Mouse (Mus musculus): Measurements from ENCODE around the gene Zdhhc1. TPM values are rescaled to one million over a fixed set of nuclear protein-coding genes. Genes with fewer than 3 reads are reported as not detected.

The Zdhhc1 gene
- total RNA-seq, 1 experiment from 2014 or later, result 16.0 TPM

DNA sequence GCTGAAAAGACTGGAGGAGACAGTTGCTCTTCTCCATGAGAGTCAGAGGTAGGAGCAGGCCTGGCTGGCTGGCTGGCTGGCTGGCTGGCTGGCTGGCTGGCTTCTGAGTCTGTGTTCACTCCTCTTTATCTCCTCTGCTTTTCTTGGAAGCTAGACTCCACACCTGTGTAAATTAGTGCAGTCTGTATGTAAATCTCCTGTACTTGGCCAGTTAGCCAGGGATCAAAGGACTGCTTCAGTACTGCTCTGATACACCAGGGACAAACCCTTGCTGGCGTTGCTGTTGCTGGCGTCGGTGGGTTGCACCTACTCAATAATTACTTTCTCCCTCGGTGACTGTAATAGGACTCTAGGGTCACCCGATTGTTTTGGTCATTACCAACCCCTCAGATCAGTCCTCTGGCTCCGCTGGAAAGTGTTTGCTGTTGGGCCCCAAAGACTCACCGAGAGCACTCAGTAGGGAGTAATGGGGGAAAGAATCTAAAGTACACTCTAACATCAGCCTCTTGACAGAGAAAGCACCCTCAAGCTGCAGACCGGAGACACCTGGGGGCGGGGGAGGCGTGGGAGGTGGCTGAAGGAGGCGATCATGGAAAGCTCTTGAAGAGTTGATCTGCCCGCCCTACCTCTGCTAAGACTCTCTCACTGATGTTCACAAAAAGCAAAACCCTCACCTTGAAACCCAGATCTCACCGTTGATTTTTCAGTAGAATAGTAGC lies 35.5 kb downstream of the Zdhhc1 start:
- no peak for DNase-seq

DNA sequence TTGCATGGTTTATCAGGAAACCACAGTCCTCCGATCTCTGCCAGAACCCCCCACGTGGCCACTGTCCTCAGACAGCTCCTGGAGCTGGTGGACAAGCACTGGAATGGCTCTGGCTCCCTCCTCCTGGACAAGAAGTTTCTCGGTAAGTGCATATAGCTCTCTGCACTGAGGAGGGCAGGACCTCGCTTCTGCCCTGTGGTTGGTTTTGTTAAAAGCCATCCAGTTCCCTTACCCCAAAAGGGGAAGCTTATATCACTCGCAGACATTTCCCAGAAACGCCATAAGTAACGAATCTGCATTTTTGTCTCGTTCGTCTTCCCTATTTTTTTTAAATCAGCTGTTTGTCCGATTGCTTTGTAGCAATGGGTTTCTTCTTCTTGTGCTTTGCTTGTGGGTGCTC lies 41.5 kb downstream of the Zdhhc1 start:
- no peak for DNase-seq

DNA sequence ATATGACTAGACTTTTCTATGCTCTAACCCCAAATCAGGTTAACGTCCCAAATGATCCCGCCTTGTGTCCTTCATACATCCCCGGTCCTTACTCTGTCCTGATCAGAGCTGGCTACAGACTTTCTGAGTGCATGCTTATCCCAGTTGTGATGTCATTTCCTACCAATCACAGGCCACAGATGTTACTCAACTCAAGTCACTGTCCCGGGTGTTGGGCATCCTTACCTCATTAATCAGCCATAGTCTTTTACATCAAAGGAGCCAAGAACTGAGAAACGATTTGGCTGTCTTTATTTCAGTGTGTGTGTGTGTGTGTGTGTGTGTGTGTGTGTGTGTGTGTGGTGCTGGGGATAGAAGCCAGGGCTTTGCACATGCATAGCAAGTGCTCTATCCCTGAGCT lies 42.6 kb downstream of the Zdhhc1 start:
- peak; percentile 42 for DNase-seq

DNA sequence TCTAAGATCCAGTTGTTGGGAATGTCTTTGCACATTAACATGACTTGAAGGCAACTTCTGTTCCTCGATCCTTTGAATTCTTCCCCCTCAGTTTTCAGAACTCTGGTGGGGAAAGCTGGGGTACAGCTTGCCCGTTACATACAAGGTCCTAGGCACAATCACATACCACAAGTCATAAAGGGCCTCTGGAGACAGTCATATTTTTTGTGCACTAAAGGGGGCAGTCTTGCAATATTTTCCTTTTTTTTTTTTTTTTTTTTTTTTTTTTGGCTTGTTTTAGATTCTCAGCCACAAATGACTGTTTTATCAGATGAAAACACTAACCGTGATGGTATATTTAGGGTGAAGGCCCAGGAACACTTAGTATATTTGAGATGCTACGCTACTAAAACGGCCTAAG lies 43.4 kb downstream of the Zdhhc1 start:
- no peak for DNase-seq

DNA sequence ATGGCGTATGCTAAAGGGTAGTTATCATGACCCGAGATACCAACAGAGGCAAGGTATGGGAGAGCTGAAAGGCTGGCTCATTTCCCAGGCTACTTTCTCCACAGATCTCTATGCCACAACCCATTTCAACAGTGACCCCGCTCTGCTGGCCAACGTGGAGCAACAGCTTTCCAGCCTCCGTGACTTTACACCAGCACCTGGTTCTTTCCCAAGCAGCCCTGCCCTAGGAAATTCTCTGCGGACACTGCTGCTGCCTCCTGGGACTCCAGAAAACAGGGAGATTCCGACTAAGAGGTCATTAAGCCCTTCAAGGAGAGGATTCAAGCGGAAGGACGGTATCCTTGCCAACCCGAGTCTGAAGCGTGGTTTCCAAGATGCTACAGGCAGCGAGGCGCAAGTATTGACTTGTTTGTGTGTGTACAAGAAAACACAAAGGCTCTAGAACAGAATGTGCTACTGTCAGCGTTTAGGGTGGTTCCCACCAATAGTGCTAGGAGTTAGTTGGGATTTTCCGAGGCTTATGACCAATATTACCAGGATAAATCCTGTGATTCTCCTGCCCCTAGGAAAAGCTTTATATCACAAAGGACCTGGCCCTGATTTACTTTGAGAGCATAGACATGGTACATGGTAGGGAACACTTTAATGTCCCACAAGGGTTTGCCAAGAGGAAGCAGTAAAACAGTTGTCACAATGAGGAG lies 44.6 kb downstream of the Zdhhc1 start:
- DNase-seq, result peak; percentile 51

DNA sequence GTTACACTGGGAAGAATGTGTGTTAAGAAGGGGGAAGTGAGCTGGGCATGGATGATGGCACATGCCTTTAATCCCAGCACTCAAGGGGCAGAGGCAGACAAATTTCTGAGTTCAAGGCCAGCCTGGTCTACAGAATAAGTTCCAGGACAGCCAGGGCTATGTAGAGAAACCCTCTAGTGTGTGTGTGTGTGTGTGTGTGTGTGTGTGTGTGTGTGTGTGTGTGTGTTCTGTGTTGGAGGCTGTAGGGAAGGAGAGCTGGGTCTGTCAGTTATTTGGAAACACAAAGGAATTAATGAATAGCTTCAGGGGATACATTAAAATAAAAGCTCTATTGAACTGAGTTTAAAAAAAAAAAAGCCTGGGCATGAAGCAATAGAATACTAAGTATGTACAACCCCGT lies 45.7 kb downstream of the Zdhhc1 start:
- no peak for DNase-seq

DNA sequence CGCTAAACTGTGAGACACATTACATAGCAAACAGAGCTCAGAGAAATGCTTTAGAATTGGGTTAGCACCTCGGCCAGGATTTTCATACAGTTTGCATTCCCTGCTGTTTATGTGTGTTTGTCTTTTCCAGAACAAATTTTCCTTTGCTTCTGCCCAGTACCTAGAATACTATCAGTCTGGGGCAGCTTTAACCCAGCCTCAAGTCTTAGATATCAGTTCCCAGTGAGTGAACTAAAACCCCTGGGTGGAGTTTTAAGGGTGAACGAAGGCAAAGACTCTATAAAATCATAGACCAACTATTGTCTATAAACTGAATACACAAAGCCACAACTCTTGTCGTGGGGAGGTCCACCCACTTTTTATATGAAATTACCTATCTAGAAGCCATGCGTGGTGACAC lies 48.1 kb downstream of the Zdhhc1 start:
- no peak for DNase-seq

DNA sequence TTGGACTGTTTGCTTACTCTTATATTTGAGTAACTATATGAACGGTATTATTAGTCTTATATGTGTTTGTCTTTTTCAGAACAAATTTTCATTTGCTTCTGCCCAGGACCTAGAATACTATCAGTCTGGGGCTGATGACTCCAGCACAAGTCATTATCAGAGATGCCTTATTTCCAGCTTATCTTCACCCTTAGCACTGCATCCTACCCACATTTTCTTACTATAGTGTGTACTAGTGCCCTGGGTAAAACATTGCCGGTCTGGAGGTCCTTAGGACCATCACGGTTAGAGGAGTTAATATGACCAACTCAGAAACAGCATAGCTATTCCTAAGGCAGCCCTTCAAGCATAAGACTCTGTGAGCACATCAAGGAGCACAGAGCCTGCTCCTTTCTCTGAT lies 48.5 kb downstream of the Zdhhc1 start:
- no peak for DNase-seq

DNA sequence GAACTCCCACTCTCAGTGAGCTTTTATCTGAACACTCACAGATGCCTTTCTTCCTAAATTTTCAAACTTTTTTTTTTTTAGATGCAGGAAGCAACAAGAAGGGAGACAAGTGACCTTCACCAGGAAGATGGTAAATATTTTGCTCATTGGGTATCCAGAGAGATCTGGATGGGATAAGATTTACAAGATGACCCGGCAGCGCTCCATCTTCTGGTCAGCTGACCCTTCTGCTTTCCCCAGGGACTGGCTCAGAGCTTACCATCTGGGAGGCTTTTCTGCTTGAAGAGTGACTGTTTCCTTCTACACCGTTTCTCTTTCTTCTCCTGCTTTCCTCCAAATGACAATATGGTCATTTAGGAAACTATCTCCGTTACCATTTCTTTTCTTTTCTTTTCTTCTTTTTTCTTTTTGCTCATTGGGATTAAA lies 50.6 kb downstream of the Zdhhc1 start:
- no peak for DNase-seq

DNA sequence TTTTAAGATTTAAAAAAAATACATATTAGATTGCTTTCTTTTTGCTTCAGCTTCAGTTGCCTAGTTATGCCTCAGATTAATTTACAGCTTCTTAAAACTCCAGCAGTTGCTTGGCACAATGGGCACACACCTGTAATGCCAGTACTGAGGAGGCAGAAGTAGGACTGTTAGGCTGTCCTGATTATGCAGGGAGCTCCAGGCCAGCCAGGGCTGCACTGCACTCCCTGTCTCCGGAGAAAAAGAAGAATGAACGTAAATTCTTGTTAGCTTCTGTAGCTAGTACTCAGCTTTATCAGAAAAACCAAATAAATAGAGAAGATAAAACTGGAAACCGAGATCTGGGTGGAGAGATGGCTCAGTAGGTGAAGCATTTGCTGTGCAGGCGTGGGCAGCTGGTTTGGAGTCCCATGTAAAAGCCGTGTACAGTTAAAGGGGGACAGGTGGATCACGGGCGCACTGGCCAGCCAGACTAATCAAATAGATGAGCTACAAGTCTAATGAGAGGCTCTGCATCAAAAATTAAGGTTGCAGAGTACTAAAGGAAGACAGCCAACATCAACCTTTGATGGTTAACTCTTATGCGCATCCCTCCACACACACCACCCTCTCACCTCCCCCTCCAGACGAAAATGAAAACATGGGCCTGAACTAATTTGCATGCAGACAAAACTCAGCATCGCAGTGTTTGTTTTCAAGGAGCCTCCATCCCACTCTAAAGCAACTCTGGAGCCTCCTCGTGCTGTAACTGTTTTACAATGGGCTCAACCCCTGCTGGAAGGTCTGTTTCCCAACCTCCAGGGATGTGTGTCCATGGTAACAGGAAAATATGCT lies 51.2 kb downstream of the Zdhhc1 start:
- DNase-seq, result no peak

DNA sequence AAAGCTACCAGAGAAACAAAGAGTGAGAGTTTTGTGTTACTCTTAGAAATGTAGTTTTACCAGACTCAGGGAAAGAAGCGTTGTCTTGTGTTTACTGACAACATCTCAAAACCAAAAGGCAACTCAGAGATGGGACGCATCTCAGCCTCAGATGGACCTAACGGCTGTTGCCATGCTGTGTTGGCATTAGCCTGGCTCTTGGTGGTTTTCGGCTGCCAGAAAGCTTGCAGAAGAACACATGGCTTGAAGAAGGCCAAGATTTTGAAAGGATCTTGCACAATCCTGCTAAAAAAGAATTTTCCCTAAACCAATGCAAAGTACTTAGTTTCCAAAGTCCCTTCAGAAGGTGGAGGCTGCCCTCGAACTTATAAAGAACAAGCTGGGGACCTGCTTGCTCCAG lies 54.0 kb downstream of the Zdhhc1 start:
- DNase-seq, result no peak

DNA sequence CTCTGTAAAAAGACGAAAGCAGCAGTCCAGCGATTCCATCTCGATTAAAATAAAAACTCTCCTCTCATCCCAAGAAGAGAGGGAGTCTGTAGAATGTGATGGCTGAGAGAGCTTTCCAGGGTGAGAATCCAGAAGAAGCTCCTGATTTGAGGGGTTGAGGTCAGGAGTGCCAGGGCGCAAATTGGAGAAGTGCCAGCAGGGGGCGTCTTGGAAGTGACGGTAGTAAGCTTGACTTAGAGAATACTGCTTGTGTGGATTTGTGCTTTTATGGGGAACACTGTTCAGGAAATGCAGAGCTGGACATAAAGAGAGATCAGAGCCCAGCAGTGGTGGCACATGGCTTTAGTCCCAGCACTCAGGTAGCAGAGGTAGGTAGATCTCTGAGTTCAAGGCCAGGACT lies 55.3 kb downstream of the Zdhhc1 start:
- peak; percentile 69 for DNase-seq

DNA sequence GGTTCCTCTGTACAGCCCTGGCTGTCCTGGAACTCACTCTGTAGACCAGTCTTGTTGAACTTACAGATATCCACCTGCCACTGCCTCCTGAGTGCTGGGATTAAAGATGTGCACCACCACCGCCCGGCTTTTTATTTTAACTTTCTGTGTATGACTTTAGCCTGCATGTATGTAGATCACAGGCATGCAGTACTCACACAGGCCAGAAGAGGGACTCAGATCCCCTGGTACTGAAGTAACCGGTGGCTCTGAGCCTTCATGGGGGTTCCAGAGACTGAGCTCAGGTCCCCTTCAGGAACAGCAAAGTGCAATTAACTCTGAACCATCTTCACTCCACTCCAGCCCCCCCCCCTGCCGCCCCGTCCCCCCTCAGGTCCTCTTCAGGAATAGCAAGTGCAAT lies 57.8 kb downstream of the Zdhhc1 start:
- DNase-seq, result peak; percentile 58

DNA sequence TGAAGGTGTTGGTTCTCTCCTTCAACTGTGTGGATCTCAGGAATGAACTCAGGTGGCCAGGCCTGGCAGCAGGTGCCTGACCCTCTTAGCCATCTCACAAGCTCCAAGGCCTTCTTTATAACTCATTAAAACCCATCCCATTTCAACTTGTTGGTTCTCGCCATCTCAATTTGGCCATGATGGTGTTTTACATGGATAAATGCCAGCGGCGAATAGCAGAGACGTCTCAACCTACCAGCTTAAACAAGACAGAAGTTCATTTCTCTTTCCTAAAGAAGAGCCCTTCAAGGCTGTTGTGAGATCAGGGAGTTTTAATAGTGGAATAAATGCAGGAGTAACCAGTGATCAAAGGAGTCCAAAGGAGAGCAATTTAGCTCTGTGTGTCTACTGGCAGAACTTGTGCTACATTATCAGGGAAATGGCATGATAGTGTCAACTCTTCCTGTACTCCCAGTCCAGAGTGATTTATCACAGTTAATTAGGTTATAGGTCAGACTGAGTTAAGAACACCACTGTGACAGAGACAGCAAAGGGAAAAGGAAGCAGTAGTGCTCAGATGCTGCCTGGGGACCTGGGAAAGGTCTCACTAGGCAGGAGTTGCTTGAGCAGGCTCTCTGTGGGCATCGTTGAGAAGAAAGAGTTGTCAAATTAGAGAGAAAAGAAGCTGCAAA lies 59.5 kb downstream of the Zdhhc1 start:
- no peak for DNase-seq

DNA sequence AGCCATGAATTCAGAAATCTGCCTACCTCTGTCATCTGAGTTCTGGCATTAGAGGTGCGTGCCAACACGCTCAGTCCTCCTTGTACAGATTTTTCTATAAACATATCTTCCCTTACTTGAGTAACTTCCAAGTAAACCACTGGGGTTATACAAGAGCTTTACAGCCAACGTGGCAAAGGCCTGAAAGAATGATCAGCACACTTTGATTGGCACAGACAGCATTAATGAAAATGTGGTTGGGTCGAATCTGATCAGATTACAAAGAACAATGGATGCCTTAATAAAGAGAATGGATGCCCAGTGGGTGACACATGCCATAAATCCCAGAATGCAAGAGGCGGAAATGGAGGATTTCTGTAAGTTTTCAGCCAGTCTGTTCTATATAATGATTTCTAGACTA lies 60.5 kb downstream of the Zdhhc1 start:
- DNase-seq, result no peak

DNA sequence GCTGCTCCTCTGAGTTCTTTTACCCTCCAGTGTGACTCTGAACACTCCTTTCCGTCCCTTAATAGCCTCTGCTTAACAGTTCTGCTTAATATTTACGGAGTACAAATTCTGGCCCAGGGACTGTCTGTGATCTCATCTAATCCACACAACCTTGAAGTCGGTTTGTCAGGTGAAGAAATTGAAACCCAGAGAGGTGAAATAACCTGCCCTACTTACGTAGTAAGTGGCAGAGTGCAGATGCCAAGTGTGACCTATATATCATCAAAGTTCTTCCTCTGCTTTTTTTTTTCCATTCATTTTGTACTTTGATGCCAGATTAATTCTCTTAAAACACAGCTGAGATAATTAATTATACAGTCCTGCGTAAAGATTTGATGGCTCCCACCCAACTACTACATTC lies 62.6 kb downstream of the Zdhhc1 start:
- no peak for DNase-seq

DNA sequence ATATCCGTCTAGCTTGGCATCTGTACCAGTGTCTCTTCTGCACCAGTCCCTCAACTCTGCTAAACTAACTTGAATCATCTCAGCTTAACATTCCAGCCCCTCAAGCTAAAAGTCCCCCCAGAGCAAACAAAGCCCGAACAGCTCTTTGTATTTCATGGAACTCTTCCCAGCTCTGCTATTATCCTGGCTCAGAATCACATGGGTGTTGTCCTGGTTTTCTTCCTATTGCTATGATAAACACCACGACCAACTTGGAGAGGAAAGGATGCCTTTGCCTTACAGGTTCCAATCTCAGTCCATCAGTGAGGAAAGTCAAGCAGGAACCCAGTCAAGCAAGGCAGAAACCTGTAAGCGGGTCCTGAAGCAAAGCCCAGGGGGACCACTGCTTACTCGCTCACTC lies 63.2 kb downstream of the Zdhhc1 start:
- no peak for DNase-seq

DNA sequence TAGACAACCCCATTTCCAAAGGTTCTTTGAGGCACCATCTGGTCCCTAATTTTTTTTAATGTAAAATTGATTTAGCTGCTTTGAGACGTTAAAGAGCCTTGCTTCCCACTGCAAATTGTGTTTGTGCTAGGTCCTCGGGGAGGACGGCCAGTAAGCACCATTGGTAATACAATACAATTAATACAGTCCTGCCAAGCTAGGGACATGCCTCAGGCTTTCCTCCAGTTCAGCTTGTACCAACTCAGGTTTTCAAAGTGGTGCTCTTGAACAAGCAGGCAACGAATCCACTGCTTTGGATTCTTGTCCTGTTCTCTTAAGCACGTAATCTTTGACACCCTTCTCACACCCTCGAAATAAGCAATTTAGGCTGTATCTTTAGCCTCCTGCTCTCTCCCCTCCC lies 63.7 kb downstream of the Zdhhc1 start:
- DNase-seq, result peak; percentile 13

DNA sequence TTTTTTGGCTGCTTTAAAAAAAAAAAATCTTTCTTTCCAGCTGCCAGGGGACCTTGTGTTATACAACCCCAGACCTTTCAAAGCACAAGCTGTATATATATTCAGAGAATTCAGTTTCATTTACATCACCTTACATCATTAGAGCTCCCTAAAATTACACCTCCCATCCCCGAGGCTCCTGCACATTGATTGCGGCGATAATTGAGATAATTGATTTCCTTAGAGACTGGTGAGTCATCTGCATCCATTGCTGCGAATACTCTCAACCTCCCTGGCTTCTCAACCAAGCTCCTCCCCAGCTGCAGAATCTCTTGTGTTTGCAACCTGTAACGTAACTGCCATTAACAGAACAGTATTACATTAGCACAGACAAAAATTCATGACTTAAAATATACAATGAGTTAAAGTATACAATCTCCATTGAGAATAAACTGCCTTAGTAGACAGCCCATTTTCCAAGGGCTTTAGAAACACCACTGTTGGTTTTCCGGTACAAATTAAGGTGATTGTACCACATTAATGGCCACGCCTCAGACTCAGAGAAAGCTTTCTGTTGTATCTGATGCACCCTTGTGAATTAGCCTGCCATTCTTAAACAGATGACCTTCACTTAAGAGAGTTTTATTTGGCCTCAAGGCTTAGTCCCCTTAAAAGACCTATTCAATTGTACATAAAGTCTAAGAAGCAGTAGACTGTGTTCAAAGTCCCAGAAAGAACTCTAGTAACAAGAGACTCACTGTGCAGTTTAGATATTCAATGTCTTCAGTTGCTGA lies 64.8 kb downstream of the Zdhhc1 start:
- no peak for DNase-seq

DNA sequence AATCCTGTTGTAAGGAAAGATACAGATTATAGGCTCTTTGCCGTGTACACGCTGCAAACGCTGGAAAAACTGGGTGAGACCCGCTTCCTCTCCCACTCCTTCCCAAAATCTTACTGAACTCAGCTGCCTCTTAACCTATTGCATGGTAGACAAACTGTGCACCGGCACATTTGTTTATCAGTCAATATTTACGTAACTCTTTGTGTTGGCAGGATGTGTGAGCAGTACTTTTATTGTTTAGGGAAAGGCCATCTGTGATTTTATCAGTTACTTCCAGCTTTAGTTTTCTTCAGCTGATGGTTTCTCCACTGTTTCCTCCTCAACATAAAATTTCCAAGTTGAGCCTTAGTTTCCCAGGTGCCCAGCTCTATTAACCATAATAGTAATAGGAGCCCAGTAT lies 69.8 kb downstream of the Zdhhc1 start:
- no peak for DNase-seq
